16 mouse cellular contexts compared by ENCODE assay signal in genomic region chr9:21680448-21680847, GRCm38 (mm10).
"Had no signal": no experiment of that assay in that cellular context is flagged by ENCODE, and none has a peak within 500 bp of the region (broad histone marks: within the 10 kb centered on the region; RNA-seq: fewer than 3 reads in every experiment).

No protein-coding gene starts in this region.

- H3K4me1 ChIP-seq: neural tube, embryonic 13.5 days; neural tube, embryonic 15.5 days; stomach, embryonic 15.5 days had no signal

- DNase-seq: retina, postnatal 1 day; right cerebral cortex, adult 18-20 months; right cerebral cortex, postnatal 14 days; right cerebral cortex, postnatal 25 days; right cerebral cortex, postnatal 4 days; spleen, adult 18-20 months; thymus, adult 18-20 months; thymus, adult 2 months; thymus, postnatal 14 days; thymus, postnatal 25 days; thymus, postnatal 36 days; thymus, postnatal 4 days had no signal

- H3K27me3 ChIP-seq: neural tube, embryonic 13.5 days; neural tube, embryonic 15.5 days; stomach, embryonic 15.5 days had no signal

- H3K4me3 ChIP-seq: neural tube, embryonic 13.5 days; neural tube, embryonic 15.5 days; stomach, embryonic 15.5 days had no signal

- H3K9ac ChIP-seq: neural tube, embryonic 13.5 days; neural tube, embryonic 15.5 days; stomach, embryonic 15.5 days had no signal

- H3K9me3 ChIP-seq: neural tube, embryonic 13.5 days; neural tube, embryonic 15.5 days; stomach, embryonic 15.5 days had no signal

- H3K27ac ChIP-seq: neural tube, embryonic 13.5 days; neural tube, embryonic 15.5 days; stomach, embryonic 15.5 days; stomach, postnatal 0 days had no signal
